Mouse (Mus musculus): ENCODE results near the gene B4galt3. TPM values are rescaled to one million over a fixed set of nuclear protein-coding genes. Genes with fewer than 3 reads are reported as not detected.

B4galt3 gene
- total and polyA plus RNA-seq, 2 experiments, result 4.8 to 23.9 TPM

GRCm38 (mm10) chr1:171223796-171224195 is 46.3 kb upstream of the B4galt3 start:
- no peaks in the 10 kb centered on the region for H3K27me3 ChIP-seq (ENCODE audit: control insufficient read depth, insufficient read depth, low read length)
- peaks cover 17% of the 10 kb centered on the region; the same call in 1 of the 2 replicates for H3K36me3 ChIP-seq (ENCODE audit: control insufficient read depth, insufficient read depth, low read length)
- no peak for TF ChIP-seq CTCF (IDR thresholded peaks at IDR 0.05; ENCODE audit: low read depth, low read length)
- no peak for TF ChIP-seq POLR2A (IDR thresholded peaks at IDR 0.05; ENCODE audit: extremely low read depth, insufficient read depth, low read length)
- WGBS, result 17% methylated on average over 2 of the region's 2 CpGs
- H3K4me3 ChIP-seq (ENCODE audit: insufficient read depth, low read depth, low read length), result no peak overlapping the region
- peak overlapping the region; percentile 95 for H3K27ac ChIP-seq (replicated peaks; ENCODE audit: insufficient read depth, low read depth, low read length)
- no peaks in the 10 kb centered on the region for H3K79me2 ChIP-seq (ENCODE audit: control insufficient read depth, insufficient read depth, low read length)
- DNase-seq (ENCODE audit: extremely low read depth, low read depth, low spot score), result peak; percentile 99
- no peak overlapping the region for H3K9ac ChIP-seq (ENCODE audit: low read depth, low read length)
- peaks cover 11% of the 10 kb centered on the region for H3K4me1 ChIP-seq (ENCODE audit: control insufficient read depth, insufficient read depth, low read length)

GRCm38 (mm10) chr1:171224857-171225256 is 45.3 kb upstream of the B4galt3 start, which contains the start of gene Apoa2:
Gene Apoa2 (plus strand): TSS chr1:171225054.
- H3K27ac ChIP-seq (replicated peaks; ENCODE audit: insufficient read depth, low read depth, low read length), result peak within 1 kb of the TSS; percentile 95
- WGBS, result 12% methylated on average over 5 of the region's 5 CpGs
- no peaks in the 10 kb centered on the region for H3K27me3 ChIP-seq (ENCODE audit: control insufficient read depth, insufficient read depth, low read length)
- no peaks in the 10 kb centered on the region for H3K79me2 ChIP-seq (ENCODE audit: control insufficient read depth, insufficient read depth, low read length)
- H3K4me1 ChIP-seq (ENCODE audit: control insufficient read depth, insufficient read depth, low read length), result peaks cover 14% of the 10 kb centered on the region
- TF ChIP-seq CTCF (IDR thresholded peaks at IDR 0.05; ENCODE audit: low read depth, low read length), result no peak
- peak; percentile 97 for TF ChIP-seq POLR2A (IDR thresholded peaks at IDR 0.05; ENCODE audit: extremely low read depth, insufficient read depth, low read length)
- peak within 1 kb of the TSS; percentile 98 for H3K4me3 ChIP-seq (ENCODE audit: insufficient read depth, low read depth, low read length)
- H3K36me3 ChIP-seq (ENCODE audit: control insufficient read depth, insufficient read depth, low read length), result peaks cover 6% of the 10 kb centered on the region; the same call in 1 of the 2 replicates
- H3K9ac ChIP-seq (ENCODE audit: low read depth, low read length), result peak within 1 kb of the TSS; percentile 84
- DNase-seq (ENCODE audit: extremely low read depth, low read depth, low spot score), result peak; percentile 98

GRCm38 (mm10) chr1:171226780-171227179 is 43.3 kb upstream of the B4galt3 start:
- WGBS, result 18% methylated on average over 4 of the region's 4 CpGs
- peak overlapping the region; percentile 95 for H3K27ac ChIP-seq (replicated peaks; ENCODE audit: insufficient read depth, low read depth, low read length)
- peak overlapping the region; percentile 98 for H3K4me3 ChIP-seq (ENCODE audit: insufficient read depth, low read depth, low read length)

GRCm38 (mm10) chr1:171227879-171228278 is 42.2 kb upstream of the B4galt3 start:
- Histone ChIP-seq H3K4me1 (ENCODE audit: control insufficient read depth, insufficient read depth, low read length) (peaks cover 22% of the 10 kb centered on the region), H3K79me2 (ENCODE audit: control insufficient read depth, insufficient read depth, low read length) (no peaks in the 10 kb centered on the region), H3K36me3 (ENCODE audit: control insufficient read depth, insufficient read depth, low read length) (peaks cover 6% of the 10 kb centered on the region; the same call in 1 of the 2 replicates), H3K4me3 (ENCODE audit: insufficient read depth, low read depth, low read length) (no peak overlapping the region), H3K27me3 (ENCODE audit: control insufficient read depth, insufficient read depth, low read length) (no peaks in the 10 kb centered on the region), H3K9ac (ENCODE audit: low read depth, low read length) (no peak overlapping the region), H3K27ac (replicated peaks; ENCODE audit: insufficient read depth, low read depth, low read length) (peak overlapping the region; percentile 39)
- no peak for DNase-seq (ENCODE audit: extremely low read depth, low read depth, low spot score)
- TF ChIP-seq POLR2A (IDR thresholded peaks at IDR 0.05; ENCODE audit: extremely low read depth, insufficient read depth, low read length) (no peak), CTCF (IDR thresholded peaks at IDR 0.05; ENCODE audit: low read depth, low read length) (no peak)
- 36% methylated on average over 1 of the region's 1 CpGs for WGBS

More at GRCm38 (mm10) chr1:171226780-171227179, 43.3 kb upstream of the B4galt3 start:
- TF ChIP-seq CTCF (IDR thresholded peaks at IDR 0.05; ENCODE audit: low read depth, low read length) (no peak), POLR2A (IDR thresholded peaks at IDR 0.05; ENCODE audit: extremely low read depth, insufficient read depth, low read length) (0 out of 2 replicates have a peak, but pooled peaks have one; percentile 57)
- Histone ChIP-seq H3K4me1 (ENCODE audit: control insufficient read depth, insufficient read depth, low read length) (peaks cover 15% of the 10 kb centered on the region), H3K27me3 (ENCODE audit: control insufficient read depth, insufficient read depth, low read length) (no peaks in the 10 kb centered on the region), H3K79me2 (ENCODE audit: control insufficient read depth, insufficient read depth, low read length) (no peaks in the 10 kb centered on the region), H3K36me3 (ENCODE audit: control insufficient read depth, insufficient read depth, low read length) (peaks cover 6% of the 10 kb centered on the region; the same call in 1 of the 2 replicates), H3K9ac (ENCODE audit: low read depth, low read length) (peak overlapping the region; percentile 64)
- peak; percentile 74 for DNase-seq (ENCODE audit: extremely low read depth, low read depth, low spot score)

- 57% methylated on average over 6 of the region's 6 CpGs for WGBS
- Histone ChIP-seq H3K9ac (ENCODE audit: low read depth, low read length) (no peak overlapping the region), H3K4me1 (ENCODE audit: control insufficient read depth, insufficient read depth, low read length) (peaks cover 24% of the 10 kb centered on the region), H3K27me3 (ENCODE audit: control insufficient read depth, insufficient read depth, low read length) (no peaks in the 10 kb centered on the region), H3K4me3 (ENCODE audit: insufficient read depth, low read depth, low read length) (no peak overlapping the region), H3K79me2 (ENCODE audit: control insufficient read depth, insufficient read depth, low read length) (no peaks in the 10 kb centered on the region), H3K27ac (replicated peaks; ENCODE audit: insufficient read depth, low read depth, low read length) (peak overlapping the region; percentile 47), H3K36me3 (ENCODE audit: control insufficient read depth, insufficient read depth, low read length) (peaks cover 6% of the 10 kb centered on the region; the same call in 1 of the 2 replicates)
- TF ChIP-seq CTCF (IDR thresholded peaks at IDR 0.05; ENCODE audit: low read depth, low read length) (no peak), POLR2A (IDR thresholded peaks at IDR 0.05; ENCODE audit: extremely low read depth, insufficient read depth, low read length) (no peak)
- no peak for DNase-seq (ENCODE audit: extremely low read depth, low read depth, low spot score)
Measured at GRCm38 (mm10) chr1:171229750-171230149, 40.4 kb upstream of the B4galt3 start.

- H3K36me3 ChIP-seq (ENCODE audit: control insufficient read depth, insufficient read depth, low read length), result peaks cover 9% of the 10 kb centered on the region; the same call in 1 of the 2 replicates
- no peak overlapping the region for H3K9ac ChIP-seq (ENCODE audit: low read depth, low read length)
- H3K4me3 ChIP-seq (ENCODE audit: insufficient read depth, low read depth, low read length), result no peak overlapping the region
- TF ChIP-seq CTCF (IDR thresholded peaks at IDR 0.05; ENCODE audit: low read depth, low read length) (no peak), POLR2A (IDR thresholded peaks at IDR 0.05; ENCODE audit: extremely low read depth, insufficient read depth, low read length) (no peak)
- no peak for DNase-seq (ENCODE audit: extremely low read depth, low read depth, low spot score)
- H3K4me1 ChIP-seq (ENCODE audit: control insufficient read depth, insufficient read depth, low read length), result peaks cover 24% of the 10 kb centered on the region
- peak overlapping the region; percentile 47 for H3K27ac ChIP-seq (replicated peaks; ENCODE audit: insufficient read depth, low read depth, low read length)
- H3K79me2 ChIP-seq (ENCODE audit: control insufficient read depth, insufficient read depth, low read length), result no peaks in the 10 kb centered on the region
- H3K27me3 ChIP-seq (ENCODE audit: control insufficient read depth, insufficient read depth, low read length), result no peaks in the 10 kb centered on the region
- 52% methylated on average over 3 of the region's 3 CpGs for WGBS
Measured at GRCm38 (mm10) chr1:171230215-171230614, 39.9 kb upstream of the B4galt3 start.

Measured in liver, adult 2 months (tissue).